Mouse (Mus musculus) C2C12 (cell line): ENCODE results near the gene Zfp964. TPM values are rescaled to one million over a fixed set of nuclear protein-coding genes. Genes with fewer than 3 reads are reported as not detected.
"Not testable (repeated sequence)": the region's sequence is repeated elsewhere in the genome, so short reads cannot be mapped to it uniquely, and the experiment has no call there.

Source experiments
- H3K27me3 ChIP-seq: one replicate; pipeline ENCODE4 v1.6.1; 2011; ENCODE audit not compliant: control insufficient read depth, insufficient read depth, insufficient read length
- H3K36me3 ChIP-seq: one replicate; pipeline ENCODE4 v1.6.1; 2011; ENCODE audit not compliant: control insufficient read depth, insufficient read depth
- H3K4me3 ChIP-seq: one replicate; pipeline ENCODE4 v1.5.1; 2011; ENCODE audit warnings: mild to moderate bottlenecking, control low read depth; ENCODE audit not compliant: poor library complexity, insufficient read depth, severe bottlenecking
- H3K79me2 ChIP-seq: one replicate; pipeline ENCODE4 v1.6.1; 2011; ENCODE audit not compliant: control insufficient read depth, insufficient read depth
- H3K79me3 ChIP-seq: one replicate; pipeline ENCODE4 v1.6.1; 2011; ENCODE audit warnings: low read depth, control low read depth
- H3ac ChIP-seq: one replicate; pipeline ENCODE3; 2011; ENCODE audit warnings: low read depth; ENCODE audit not compliant: control insufficient read depth, insufficient read length
- CEBPB ChIP-seq: IDR thresholded peaks from one replicate; pipeline ENCODE4 v1.6.1; 2011; ENCODE audit warnings: low read depth, mild to moderate bottlenecking, control low read depth, moderate library complexity
- CTCF ChIP-seq: IDR thresholded peaks from one replicate; pipeline ENCODE4 v1.5.1; 2011; ENCODE audit not compliant: control insufficient read depth, insufficient read depth, insufficient read length
- FOSL1 ChIP-seq: IDR thresholded peaks from one replicate; pipeline ENCODE4 v1.8.0; 2011; ENCODE audit warnings: mild to moderate bottlenecking, low read length; ENCODE audit not compliant: poor library complexity, insufficient read depth, severe bottlenecking
- MAX ChIP-seq: IDR thresholded peaks from one replicate; pipeline ENCODE4 v1.6.1; 2011; ENCODE audit warnings: mild to moderate bottlenecking, control low read depth
- MYOD1 ChIP-seq: IDR thresholded peaks from one replicate; pipeline ENCODE4 v1.6.1; 2011; ENCODE audit warnings: low read depth; ENCODE audit not compliant: control insufficient read depth, insufficient read length
- MYOG ChIP-seq: IDR thresholded peaks from one replicate; pipeline ENCODE4 v1.6.1; 2011; ENCODE audit not compliant: control insufficient read depth, insufficient read length; ENCODE audit errors: extremely low read depth
- USF1 ChIP-seq: IDR thresholded peaks from one replicate; pipeline ENCODE4 v1.6.1; 2011; ENCODE audit warnings: low read depth, mild to moderate bottlenecking, control low read depth, moderate library complexity
- long read RNA-seq, 2 experiments: library from polyadenylated mRNA; unstranded; transcript quantifications; one replicate each; pipeline ENCODE4 v2.0.0; 2019 to 2020
- polyA plus RNA-seq: library from polyadenylated mRNA; unstranded; fragments of >200 nt; fragmentation: generic; extraction: Trizol; gene quantifications from one replicate; pipeline ENCODE4 v1.2.1, GENCODE M21; 2012; ENCODE audit warnings: missing spikeins

Zfp964 gene
- polyA plus RNA-seq: 0.14 TPM
- long read RNA-seq, experiment 1, full-length matches to known transcripts: 2 of 2 reads
- long read RNA-seq, experiment 1, partial matches to known transcripts: 0 of 2 reads
- long read RNA-seq, experiment 1, other reads (novel, unspliced or antisense): 0 of 2 reads
- long read RNA-seq, experiment 2, full-length matches to known transcripts: 4 of 6 reads
- long read RNA-seq, experiment 2, partial matches to known transcripts: 0 of 6 reads
- long read RNA-seq, experiment 2, other reads (novel, unspliced or antisense): 2 of 6 reads

- peak within 1 kb of the TSS; percentile 25 for H3K4me3 ChIP-seq
- no peaks in the 10 kb centered on the region for H3K27me3 ChIP-seq
- no peaks in the 10 kb centered on the region for H3K79me3 ChIP-seq
- peak within 1 kb of the TSS; percentile 58 for H3ac ChIP-seq
- H3K36me3 ChIP-seq: no peaks in the 10 kb centered on the region
- TF ChIP-seq CTCF (no peak), MAX (peak; percentile 53), CEBPB (no peak), USF1 (no peak), MYOD1 (no peak)
- H3K79me2 ChIP-seq: no peaks in the 10 kb centered on the region
Observed at GRCm38 (mm10) chr8:69654358-69654981, at the start of gene Zfp964. Gene Zfp964 (plus strand): TSS chr8:69654479.

GRCm38 (mm10) chr8:69614687-69615086 lies 39.6 kb upstream of the Zfp964 start:
- TF ChIP-seq USF1 (no peak), MAX (no peak), MYOD1 (no peak)
- peaks cover 47% of the 10 kb centered on the region for H3K36me3 ChIP-seq

GRCm38 (mm10) chr8:69618078-69618477 lies 36.2 kb upstream of the Zfp964 start:
- H3K27me3 ChIP-seq: no peaks in the 10 kb centered on the region
- H3K36me3 ChIP-seq: peaks cover 16% of the 10 kb centered on the region
- no peak overlapping the region for H3K4me3 ChIP-seq
- peaks cover 25% of the 10 kb centered on the region for H3K79me3 ChIP-seq
- H3K79me2 ChIP-seq: peaks cover 30% of the 10 kb centered on the region
- no peak for TF ChIP-seq USF1
- no peak overlapping the region for H3ac ChIP-seq

More at GRCm38 (mm10) chr8:69614687-69615086, 39.6 kb upstream of the Zfp964 start:
- Histone ChIP-seq H3K4me3 (no peak overlapping the region), H3K27me3 (no peaks in the 10 kb centered on the region), H3ac (no peak overlapping the region), H3K79me3 (peaks cover 2% of the 10 kb centered on the region), H3K79me2 (no peaks in the 10 kb centered on the region)

GRCm38 (mm10) chr8:69625095-69625789 lies 29.0 kb upstream of the Zfp964 start, which contains the start of gene Zfp868:
Gene Zfp868 (minus strand): TSS chr8:69625548.
- Histone ChIP-seq H3K79me3 (peaks cover 27% of the 10 kb centered on the region), H3K27me3 (no peaks in the 10 kb centered on the region), H3K36me3 (no peaks in the 10 kb centered on the region), H3ac (peak within 1 kb of the TSS; percentile 93), H3K79me2 (peaks cover 44% of the 10 kb centered on the region), H3K4me3 (peak within 1 kb of the TSS; percentile 37)
- TF ChIP-seq MAX (no peak), MYOG (no peak), CTCF (peak; percentile 6)

- no peaks in the 10 kb centered on the region for H3K79me2 ChIP-seq
- H3K27me3 ChIP-seq: no peaks in the 10 kb centered on the region
- no peak overlapping the region for H3K4me3 ChIP-seq
- H3K36me3 ChIP-seq: no peaks in the 10 kb centered on the region
- no peak overlapping the region for H3ac ChIP-seq
- no peaks in the 10 kb centered on the region for H3K79me3 ChIP-seq
- no peak for TF ChIP-seq USF1
- no peak for TF ChIP-seq MYOD1
- TF ChIP-seq MAX: no peak
- no peak for TF ChIP-seq CEBPB
- no peak for TF ChIP-seq CTCF
- TF ChIP-seq FOSL1: no peak
- no peak for TF ChIP-seq MYOG
Observed at GRCm38 (mm10) chr8:69653808-69654357, 396 bp upstream of the Zfp964 start.

GRCm38 (mm10) chr8:69661294-69661693 lies 7.0 kb downstream of the Zfp964 start:
- no peaks in the 10 kb centered on the region for H3K79me3 ChIP-seq
- no peak overlapping the region for H3K4me3 ChIP-seq
- no peaks in the 10 kb centered on the region for H3K27me3 ChIP-seq
- H3ac ChIP-seq: no peak overlapping the region
- no peak for TF ChIP-seq USF1
- no peak for TF ChIP-seq MAX
- no peak for TF ChIP-seq CEBPB
- no peak for TF ChIP-seq MYOD1
- TF ChIP-seq FOSL1: no peak
- no peak for TF ChIP-seq MYOG
- TF ChIP-seq CTCF: no peak
- no peaks in the 10 kb centered on the region for H3K36me3 ChIP-seq
- no peaks in the 10 kb centered on the region for H3K79me2 ChIP-seq

- not testable (repeated sequence) for H3ac ChIP-seq
Observed at GRCm38 (mm10) chr8:69665051-69665450, 10.8 kb downstream of the Zfp964 start.

More at GRCm38 (mm10) chr8:69665051-69665450, 10.8 kb downstream of the Zfp964 start:
- H3K36me3 ChIP-seq, H3K4me3 ChIP-seq, H3K27me3 ChIP-seq, H3K79me3 ChIP-seq, H3K79me2 ChIP-seq: not testable (repeated sequence)
